Mouse (Mus musculus) C2C12 (cell line): ENCODE data around the gene Cdh5. TPM values are rescaled to one million over a fixed set of nuclear protein-coding genes. Genes with fewer than 3 reads are reported as not detected.

Source experiments
- H3K27me3 ChIP-seq: one replicate; pipeline ENCODE4 v1.6.1; 2011; ENCODE audit not compliant: control insufficient read depth, insufficient read depth, insufficient read length
- H3K36me3 ChIP-seq: one replicate; pipeline ENCODE4 v1.6.1; 2011; ENCODE audit not compliant: control insufficient read depth, insufficient read depth
- H3K4me3 ChIP-seq: one replicate; pipeline ENCODE4 v1.5.1; 2011; ENCODE audit warnings: mild to moderate bottlenecking, control low read depth; ENCODE audit not compliant: poor library complexity, insufficient read depth, severe bottlenecking
- H3K79me2 ChIP-seq: one replicate; pipeline ENCODE4 v1.6.1; 2011; ENCODE audit not compliant: control insufficient read depth, insufficient read depth
- H3K79me3 ChIP-seq: one replicate; pipeline ENCODE4 v1.6.1; 2011; ENCODE audit warnings: low read depth, control low read depth
- H3ac ChIP-seq: one replicate; pipeline ENCODE3; 2011; ENCODE audit warnings: low read depth; ENCODE audit not compliant: control insufficient read depth, insufficient read length
- CEBPB ChIP-seq: IDR thresholded peaks from one replicate; pipeline ENCODE4 v1.6.1; 2011; ENCODE audit warnings: low read depth, mild to moderate bottlenecking, control low read depth, moderate library complexity
- CTCF ChIP-seq: IDR thresholded peaks from one replicate; pipeline ENCODE4 v1.5.1; 2011; ENCODE audit not compliant: control insufficient read depth, insufficient read depth, insufficient read length
- FOSL1 ChIP-seq: IDR thresholded peaks from one replicate; pipeline ENCODE4 v1.8.0; 2011; ENCODE audit warnings: mild to moderate bottlenecking, low read length; ENCODE audit not compliant: poor library complexity, insufficient read depth, severe bottlenecking
- MAX ChIP-seq: IDR thresholded peaks from one replicate; pipeline ENCODE4 v1.6.1; 2011; ENCODE audit warnings: mild to moderate bottlenecking, control low read depth
- MYOD1 ChIP-seq: IDR thresholded peaks from one replicate; pipeline ENCODE4 v1.6.1; 2011; ENCODE audit warnings: low read depth; ENCODE audit not compliant: control insufficient read depth, insufficient read length
- MYOG ChIP-seq: IDR thresholded peaks from one replicate; pipeline ENCODE4 v1.6.1; 2011; ENCODE audit not compliant: control insufficient read depth, insufficient read length; ENCODE audit errors: extremely low read depth
- USF1 ChIP-seq: IDR thresholded peaks from one replicate; pipeline ENCODE4 v1.6.1; 2011; ENCODE audit warnings: low read depth, mild to moderate bottlenecking, control low read depth, moderate library complexity
- polyA plus RNA-seq: library from polyadenylated mRNA; unstranded; fragments of >200 nt; fragmentation: generic; extraction: Trizol; gene quantifications from one replicate; pipeline ENCODE4 v1.2.1, GENCODE M21; 2012; ENCODE audit warnings: missing spikeins

The Cdh5 gene
- polyA plus RNA-seq, 1 experiment, result 0.04 TPM

DNA sequence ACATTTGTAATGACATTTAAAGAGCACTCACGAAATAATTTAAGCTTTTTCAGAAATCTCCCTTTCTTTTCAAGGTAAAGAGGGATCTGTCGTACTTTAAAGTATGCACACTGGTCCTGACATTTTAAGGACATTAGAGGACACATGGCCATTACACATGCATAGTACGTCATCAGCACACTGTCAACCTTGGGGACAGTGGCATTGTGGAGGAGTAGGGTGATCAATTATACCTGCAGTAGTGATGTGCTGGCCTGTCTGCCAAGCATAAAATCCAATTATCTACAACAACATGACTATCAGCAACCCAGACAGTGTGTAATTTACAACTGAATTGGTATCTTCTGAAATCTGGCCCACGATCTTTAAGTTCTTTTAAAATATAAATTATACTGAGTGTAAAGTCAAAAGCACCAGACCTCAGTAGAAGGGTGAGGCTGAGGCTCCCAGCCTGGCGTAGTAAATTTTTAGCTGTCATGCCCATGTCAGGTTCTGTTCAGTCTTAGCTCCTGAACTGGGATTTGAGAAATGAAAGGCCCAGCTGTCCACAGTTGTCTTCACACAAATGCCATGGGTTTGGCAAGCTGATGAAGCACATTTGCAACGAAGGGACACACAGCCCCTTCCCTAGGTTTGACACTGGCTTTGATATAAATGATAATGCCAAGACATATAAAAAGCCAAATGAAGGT lies 89.5 kb downstream of the Cdh5 start:
- Histone ChIP-seq H3K79me2 (no peaks in the 10 kb centered on the region), H3K27me3 (no peaks in the 10 kb centered on the region), H3K36me3 (no peaks in the 10 kb centered on the region), H3ac (no peak overlapping the region), H3K4me3 (no peak overlapping the region), H3K79me3 (no peaks in the 10 kb centered on the region)
- TF ChIP-seq MYOG, result no peak
- no peak for TF ChIP-seq MYOD1
- no peak for TF ChIP-seq FOSL1
- no peak for TF ChIP-seq MAX
- no peak for TF ChIP-seq CEBPB
- no peak for TF ChIP-seq CTCF
- no peak for TF ChIP-seq USF1

- Histone ChIP-seq H3ac (no peak overlapping the region), H3K4me3 (no peak overlapping the region), H3K79me2 (no peaks in the 10 kb centered on the region), H3K79me3 (no peaks in the 10 kb centered on the region), H3K36me3 (no peaks in the 10 kb centered on the region), H3K27me3 (no peaks in the 10 kb centered on the region)
- TF ChIP-seq USF1 (no peak), CEBPB (no peak), MYOG (no peak), MYOD1 (no peak), FOSL1 (no peak), CTCF (no peak), MAX (no peak)
Observed at GRCm38 (mm10) chr8:104191496-104191895, 90.1 kb downstream of the Cdh5 start.

Other genes starting within 250 kb of the Cdh5 start
- 0.13 TPM for gene Bean1, start 68.8 kb downstream of the Cdh5 start, polyA plus RNA-seq
- 11.7 TPM for gene Tk2, start 146.9 kb downstream of the Cdh5 start, polyA plus RNA-seq
- gene Cklf, start 149.2 kb downstream of the Cdh5 start, polyA plus RNA-seq, result 19.4 TPM
- not detected for gene Cmtm2a, start 191.6 kb downstream of the Cdh5 start, polyA plus RNA-seq
- gene Gm45711, start 208.5 kb downstream of the Cdh5 start, polyA plus RNA-seq, result not detected
- gene Cmtm1, start 208.5 kb downstream of the Cdh5 start, polyA plus RNA-seq, result not detected
- gene Gm11020, start 219.9 kb downstream of the Cdh5 start, polyA plus RNA-seq, result not detected
- not detected for gene Cmtm2b, start 220.6 kb downstream of the Cdh5 start, polyA plus RNA-seq
- gene Cmtm3, start 237.8 kb downstream of the Cdh5 start, polyA plus RNA-seq, result 86.5 TPM